In the genomic region with DNA sequence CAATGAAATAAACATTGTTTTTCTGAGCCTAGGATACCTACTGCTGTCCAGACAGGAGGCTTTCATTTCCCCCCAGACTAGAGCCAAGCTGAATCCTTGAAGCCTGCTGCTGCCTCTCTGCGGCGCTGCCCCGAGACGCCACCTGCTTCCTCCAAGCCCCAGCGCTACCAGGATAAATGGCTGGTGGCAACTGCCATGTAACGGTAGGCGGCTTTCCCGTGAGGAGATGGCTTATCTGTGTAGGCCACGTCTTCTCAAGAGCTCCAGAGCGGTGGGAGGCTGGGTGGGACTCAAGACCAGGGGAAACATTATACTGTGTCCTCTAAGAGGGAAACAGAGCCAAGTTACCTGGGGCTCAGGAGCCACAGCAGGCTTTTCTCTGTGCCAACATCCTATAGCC, we compare ENCODE assay signal across 10 mouse cellular contexts. TPM values are rescaled to one million over a fixed set of nuclear protein-coding genes. Genes with fewer than 3 reads are reported as not detected.
DNase-seq lines count a peak whose midpoint lies in the region; ATAC-seq and TF ChIP-seq lines count a peak whose summit lies in the region.
"Had no signal": no experiment of that assay in that cellular context is flagged by ENCODE, and none has a peak within 500 bp of the region (broad histone marks: within the 10 kb centered on the region; RNA-seq: fewer than 3 reads in every experiment).

No protein-coding gene starts in this region.

- H3K9me3 ChIP-seq in embryonic facial prominence, embryonic 14.5 days (ENCODE audit: control insufficient read depth, low read length): no peaks in the 10 kb centered on the region
- no peaks in the 10 kb centered on the region for H3K9me3 ChIP-seq in embryonic facial prominence, embryonic 10.5 days
- H3K9me3 ChIP-seq in midbrain, embryonic 13.5 days: no peaks in the 10 kb centered on the region
- H3K9me3 ChIP-seq in midbrain, embryonic 11.5 days (ENCODE audit: control insufficient read depth, low read length): no peaks in the 10 kb centered on the region
- no peaks in the 10 kb centered on the region for H3K9me3 ChIP-seq in liver, embryonic 13.5 days (replicated peaks)
- H3K9me3 ChIP-seq: forebrain, embryonic 15.5 days had no signal

- intact Hi-C loops in left cerebral cortex, postnatal 4 days (cut with DNase I): no loop called here

- 63% methylated on average over 10 of the region's 10 CpGs for WGBS in embryonic facial prominence, embryonic 14.5 days
- 88% methylated on average over 10 of the region's 10 CpGs for WGBS in embryonic facial prominence, embryonic 10.5 days
- 66% methylated on average over 10 of the region's 10 CpGs for WGBS in midbrain, embryonic 13.5 days
- WGBS in midbrain, embryonic 11.5 days: 74% methylated on average over 10 of the region's 10 CpGs
- 14% methylated on average over 10 of the region's 10 CpGs for WGBS in cerebellum, adult 2 months
- 9% methylated on average over 10 of the region's 10 CpGs for WGBS in liver, embryonic 13.5 days (ENCODE audit: insufficient replicate concordance)

- peaks cover 21% of the 10 kb centered on the region for H3K4me1 ChIP-seq in embryonic facial prominence, embryonic 14.5 days (ENCODE audit: control insufficient read depth, insufficient read depth, low read length)
- peaks cover 37% of the 10 kb centered on the region for H3K4me1 ChIP-seq in embryonic facial prominence, embryonic 10.5 days
- peaks cover 43% of the 10 kb centered on the region for H3K4me1 ChIP-seq in midbrain, embryonic 13.5 days (replicated peaks)
- peaks cover 18% of the 10 kb centered on the region for H3K4me1 ChIP-seq in midbrain, embryonic 11.5 days (ENCODE audit: control insufficient read depth, insufficient read depth, low read length)
- H3K4me1 ChIP-seq in cerebellum, adult 2 months (ENCODE audit: control insufficient read depth, insufficient read depth, low read length): peaks cover 64% of the 10 kb centered on the region
- H3K4me1 ChIP-seq in liver, embryonic 13.5 days (replicated peaks): peaks cover 100% of the 10 kb centered on the region

- no peak overlapping the region for H3K9ac ChIP-seq in embryonic facial prominence, embryonic 14.5 days (ENCODE audit: low read depth, low read length)
- H3K9ac ChIP-seq in midbrain, embryonic 13.5 days (replicated peaks): no peak overlapping the region
- H3K9ac ChIP-seq in midbrain, embryonic 11.5 days (ENCODE audit: low read length): no peak overlapping the region
- peak overlapping the region; percentile 61 for H3K9ac ChIP-seq in liver, embryonic 13.5 days
- H3K9ac ChIP-seq: forebrain, embryonic 15.5 days; lung, embryonic 14.5 days had no signal

- peaks cover 34% of the 10 kb centered on the region for H3K36me3 ChIP-seq in embryonic facial prominence, embryonic 14.5 days (ENCODE audit: control insufficient read depth, insufficient read depth, low read length)
- peaks cover 50% of the 10 kb centered on the region for H3K36me3 ChIP-seq in embryonic facial prominence, embryonic 10.5 days (replicated peaks)
- peaks cover 39% of the 10 kb centered on the region for H3K36me3 ChIP-seq in midbrain, embryonic 13.5 days
- peaks cover 3% of the 10 kb centered on the region for H3K36me3 ChIP-seq in midbrain, embryonic 11.5 days (ENCODE audit: control insufficient read depth, insufficient read depth, low read length)
- peaks cover 74% of the 10 kb centered on the region for H3K36me3 ChIP-seq in liver, embryonic 13.5 days

- no peaks in the 10 kb centered on the region for H3K27me3 ChIP-seq in embryonic facial prominence, embryonic 14.5 days (replicated peaks; ENCODE audit: control insufficient read depth, insufficient read depth, low read length)
- no peaks in the 10 kb centered on the region for H3K27me3 ChIP-seq in embryonic facial prominence, embryonic 10.5 days (replicated peaks; ENCODE audit: low read depth, poor library complexity, severe bottlenecking)
- H3K27me3 ChIP-seq in midbrain, embryonic 13.5 days: no peaks in the 10 kb centered on the region
- H3K27me3 ChIP-seq in midbrain, embryonic 11.5 days (ENCODE audit: control insufficient read depth, insufficient read depth, low read length): no peaks in the 10 kb centered on the region
- no peaks in the 10 kb centered on the region for H3K27me3 ChIP-seq in cerebellum, adult 2 months (ENCODE audit: control insufficient read depth, insufficient read depth, low read length)
- no peaks in the 10 kb centered on the region for H3K27me3 ChIP-seq in liver, embryonic 13.5 days
- H3K27me3 ChIP-seq: forebrain, embryonic 15.5 days had no signal

- peak; percentile 18 for DNase-seq in embryonic facial prominence, embryonic 14.5 days (ENCODE audit: low spot score)
- DNase-seq in embryonic facial prominence, embryonic 10.5 days (ENCODE audit: low spot score): no peak
- no peak for DNase-seq in midbrain, embryonic 11.5 days (ENCODE audit: low spot score, missing footprints)
- DNase-seq in cerebellum, adult 2 months: peak; percentile 73 to 78
- peak; percentile 77 for DNase-seq in liver, embryonic 13.5 days
- no peak for DNase-seq in left cerebral cortex, postnatal 4 days
- no peak for DNase-seq in left cerebral cortex, adult 9 months (ENCODE audit: low spot score in 2 of 2)
- DNase-seq: lung, embryonic 14.5 days had no signal

- no peak for TF ChIP-seq POLR2A in cerebellum, adult 2 months (IDR thresholded peaks at IDR 0.05; ENCODE audit: borderline replicate concordance, insufficient read depth, low read length)

- ATAC-seq in embryonic facial prominence, embryonic 14.5 days (ENCODE audit: low read depth): no peak
- ATAC-seq in midbrain, embryonic 13.5 days: no peak
- no peak for ATAC-seq in midbrain, embryonic 11.5 days (ENCODE audit: low FRiP score)
- ATAC-seq in liver, embryonic 13.5 days (ENCODE audit: low read depth): peak; percentile 92
- ATAC-seq: forebrain, embryonic 15.5 days had no signal

- no peak overlapping the region for H3K4me3 ChIP-seq in embryonic facial prominence, embryonic 14.5 days (ENCODE audit: low read depth, low read length)
- no peak overlapping the region for H3K4me3 ChIP-seq in embryonic facial prominence, embryonic 10.5 days
- no peak overlapping the region for H3K4me3 ChIP-seq in midbrain, embryonic 13.5 days (replicated peaks)
- H3K4me3 ChIP-seq in midbrain, embryonic 11.5 days (ENCODE audit: low read depth, low read length): no peak overlapping the region
- H3K4me3 ChIP-seq in cerebellum, adult 2 months (replicated peaks; ENCODE audit: insufficient read depth, low read depth, low read length): no peak overlapping the region
- peak overlapping the region; percentile 34 for H3K4me3 ChIP-seq in liver, embryonic 13.5 days (replicated peaks)
- H3K4me3 ChIP-seq: forebrain, embryonic 15.5 days had no signal

- TF ChIP-seq CTCF in cerebellum, adult 2 months (IDR thresholded peaks at IDR 0.05; ENCODE audit: borderline replicate concordance, insufficient read depth, low read depth, low read length): peak; percentile 21; the same call in 1 of the 2 replicates

- no peak overlapping the region for H3K27ac ChIP-seq in embryonic facial prominence, embryonic 14.5 days (replicated peaks; ENCODE audit: low read depth, low read length)
- no peak overlapping the region for H3K27ac ChIP-seq in embryonic facial prominence, embryonic 10.5 days (replicated peaks)
- H3K27ac ChIP-seq in midbrain, embryonic 13.5 days: 0 out of 2 replicates have a peak overlapping the region, but pooled peaks have one; percentile 30
- no peak overlapping the region for H3K27ac ChIP-seq in midbrain, embryonic 11.5 days (ENCODE audit: low read depth, low read length)
- peak overlapping the region; percentile 66 for H3K27ac ChIP-seq in cerebellum, adult 2 months (ENCODE audit: insufficient read depth, low read length)
- H3K27ac ChIP-seq in liver, embryonic 13.5 days: peak overlapping the region; percentile 98
- H3K27ac ChIP-seq: forebrain, embryonic 15.5 days had no signal

- no peak overlapping the region for H3K4me2 ChIP-seq in embryonic facial prominence, embryonic 14.5 days (ENCODE audit: low read depth, low read length)
- H3K4me2 ChIP-seq in midbrain, embryonic 13.5 days (replicated peaks): no peak overlapping the region
- H3K4me2 ChIP-seq in midbrain, embryonic 11.5 days: no peak overlapping the region
- peak overlapping the region; percentile 96 for H3K4me2 ChIP-seq in liver, embryonic 13.5 days
- H3K4me2 ChIP-seq: forebrain, embryonic 15.5 days; lung, embryonic 14.5 days had no signal

RNA-seq across cellular contexts. Expression of a gene that starts 9.2 kb away (rescaled TPM):
- 10.2 and 11.6 TPM in 2 replicates for polyA plus RNA-seq in embryonic facial prominence, embryonic 14.5 days (2014; fragmentation: Nextera tagmentation; extraction: Ambion mirVana)
- polyA plus RNA-seq in embryonic facial prominence, embryonic 10.5 days (2016; fragmentation: Nextera tagmentation; extraction: Ambion mirVana): 10.2 and 11.7 TPM in 2 replicates
- 21.0 and 26.1 TPM in 2 replicates for polyA plus RNA-seq in midbrain, embryonic 13.5 days (2015; fragmentation: Nextera tagmentation; extraction: Ambion mirVana)
- 8.9 and 11.1 TPM in 2 replicates for polyA plus RNA-seq in midbrain, embryonic 11.5 days (2014; fragmentation: Nextera tagmentation; extraction: Ambion mirVana)
- 150 and 157 TPM in 2 replicates for polyA plus RNA-seq in cerebellum, adult 2 months (2012; rRNA removed)
- 456 and 511 TPM in 2 replicates for polyA plus RNA-seq in liver, embryonic 13.5 days (2015; fragmentation: Nextera tagmentation; extraction: Ambion mirVana)
- 100 to 1,000 TPM; 128 to 133 TPM for total RNA-seq in left cerebral cortex, postnatal 4 days (2021)

RNA-seq across cellular contexts. Expression of a gene that starts 35.4 kb away (rescaled TPM):
- 15.6 and 16.1 TPM in 2 replicates for polyA plus RNA-seq in embryonic facial prominence, embryonic 14.5 days (2014; fragmentation: Nextera tagmentation; extraction: Ambion mirVana)
- 13.2 and 13.5 TPM in 2 replicates for polyA plus RNA-seq in embryonic facial prominence, embryonic 10.5 days (2016; fragmentation: Nextera tagmentation; extraction: Ambion mirVana)
- polyA plus RNA-seq in midbrain, embryonic 13.5 days (2015; fragmentation: Nextera tagmentation; extraction: Ambion mirVana): 10.9 and 12.9 TPM in 2 replicates
- 11.6 and 13.0 TPM in 2 replicates for polyA plus RNA-seq in midbrain, embryonic 11.5 days (2014; fragmentation: Nextera tagmentation; extraction: Ambion mirVana)
- 32.6 and 36.5 TPM in 2 replicates for polyA plus RNA-seq in cerebellum, adult 2 months (2012; rRNA removed)
- polyA plus RNA-seq in liver, embryonic 13.5 days (2015; fragmentation: Nextera tagmentation; extraction: Ambion mirVana): 3.7 and 3.8 TPM in 2 replicates
- 10 to 100 TPM; 22.0 to 23.9 TPM for total RNA-seq in left cerebral cortex, postnatal 4 days (2021)

Comparison
In these comparisons a context has a peak if more than half of its experiments do, and no peak if none do; other contexts are left out.
1. DNase-seq: peak in embryonic facial prominence, embryonic 14.5 days (single experiment), cerebellum, adult 2 months (2 of 2) and liver, embryonic 13.5 days (single experiment); none in embryonic facial prominence, embryonic 10.5 days (single experiment), midbrain, embryonic 11.5 days (single experiment), left cerebral cortex, postnatal 4 days (single experiment) and left cerebral cortex, adult 9 months (0 of 2).
2. H3K27ac ChIP-seq: peak in midbrain, embryonic 13.5 days (single experiment), cerebellum, adult 2 months (single experiment) and liver, embryonic 13.5 days (single experiment); none in embryonic facial prominence, embryonic 14.5 days (single experiment), embryonic facial prominence, embryonic 10.5 days (single experiment) and midbrain, embryonic 11.5 days (single experiment).